15 mouse cellular contexts compared by ENCODE assay signal in the genomic region with DNA sequence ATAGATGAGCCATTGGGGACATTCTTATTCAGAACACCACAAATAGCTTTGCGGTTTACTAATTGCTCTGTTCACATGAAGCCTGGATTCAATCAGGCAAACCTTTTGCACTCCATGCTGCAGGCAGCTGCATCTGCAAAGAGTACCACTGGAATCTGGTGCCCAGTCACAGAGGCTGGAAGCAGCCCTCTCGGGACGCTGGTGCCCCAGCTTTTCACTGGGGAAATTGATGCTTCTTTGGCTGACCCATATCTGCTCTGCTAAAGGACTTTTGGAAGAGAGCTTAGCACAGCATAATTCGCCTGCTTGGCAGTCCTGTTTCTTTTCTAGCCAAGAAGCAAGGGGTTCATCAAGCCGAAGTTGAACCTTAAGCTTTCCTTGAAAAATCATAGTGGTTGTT. TPM values are rescaled to one million over a fixed set of nuclear protein-coding genes. Genes with fewer than 3 reads are reported as not detected.
DNase-seq lines count a peak whose midpoint lies in the region; ATAC-seq lines count a peak whose summit lies in the region.
"Had no signal": no experiment of that assay in that cellular context is flagged by ENCODE, and none has a peak within 500 bp of the region (broad histone marks: within the 10 kb centered on the region; RNA-seq: fewer than 3 reads in every experiment).

No protein-coding gene starts in this region.

- intact Hi-C loops in gastrocnemius, postnatal 14 days (cut with DNase I; ENCODE audit: low total_unique reads), result no loop called here

- peak; percentile 6 for DNase-seq in adrenal gland, postnatal 14 days
- DNase-seq in adrenal gland, postnatal 36 days, result no peak
- DNase-seq in gastrocnemius, adult 18-20 months (ENCODE audit: low spot score), result peak; percentile 8
- no peak for DNase-seq in gastrocnemius, postnatal 4 days (ENCODE audit: low spot score in 2 of 2)
- DNase-seq in brain, adult 2 months (ENCODE audit: low read depth, low spot score), result peak; percentile 16
- peak; percentile 31 for DNase-seq in gastrocnemius, postnatal 14 days
- DNase-seq in lung, postnatal 4 days, result no peak
- DNase-seq: embryo, embryonic 11 days; kidney, adult 18-20 months; liver; spleen, adult 18-20 months; thymus, postnatal 14 days had no signal

- no peak for ATAC-seq in megakaryocyte progenitor cell, adult 5-6 weeks (replicated peaks; ENCODE audit: poor library complexity)
- ATAC-seq: inflammation-experienced regulatory T-cells, adult 6 months; lung, postnatal 0 days had no signal

RNA-seq across cellular contexts. Expression of gene Marcks, which starts 18.4 kb away (rescaled TPM):
- total RNA-seq in adrenal gland, postnatal 14 days (2021), result 83.8 and 85.5 TPM in 2 replicates
- 10 to 100 TPM; 48.1 to 76.6 TPM for total RNA-seq in adrenal gland, postnatal 36 days (2021)
- 10 to 100 TPM; 16.4 to 21.0 TPM for total RNA-seq in gastrocnemius, adult 18-20 months (2021)
- total RNA-seq in gastrocnemius, postnatal 4 days (2021), result 100 to 1,000 TPM; 274 to 289 TPM
- total RNA-seq in gastrocnemius, postnatal 14 days (2021), result 100 to 1,000 TPM in 1 of 2 experiments, 10 to 100 TPM in 1; 70.3 to 104 TPM
- 6.9 and 7.6 TPM in 2 replicates for total RNA-seq in megakaryocyte progenitor cell, adult 5-6 weeks (2015)
- 6.7 and 9.1 TPM in 2 replicates for total RNA-seq in megakaryocyte progenitor cell, adult 5-6 weeks (2017)

Comparison
In these comparisons a context has a peak if more than half of its experiments do, and no peak if none do; other contexts are left out.
1. DNase-seq: peak in adrenal gland, postnatal 14 days (single experiment), gastrocnemius, adult 18-20 months (single experiment), brain, adult 2 months (single experiment) and gastrocnemius, postnatal 14 days (single experiment); none in adrenal gland, postnatal 36 days (0 of 2), gastrocnemius, postnatal 4 days (0 of 2) and lung, postnatal 4 days (0 of 2).